Mouse (Mus musculus): ENCODE measurements around the gene Eif1. TPM values are rescaled to one million over a fixed set of nuclear protein-coding genes. Genes with fewer than 3 reads are reported as not detected.
"Not testable (repeated sequence)": the region's sequence is repeated elsewhere in the genome, so short reads cannot be mapped to it uniquely, and the experiment has no call there.

Eif1 gene
- total and polyA plus RNA-seq, 2 experiments = 86.6 to 145 TPM

GRCm38 (mm10) chr11:100301292-100301691 lies 18.4 kb upstream of the Eif1 start:
- Histone ChIP-seq H3K9ac (ENCODE audit: low read depth, low read length) (no peak overlapping the region), H3K4me1 (ENCODE audit: control insufficient read depth, insufficient read depth, low read length) (no peaks in the 10 kb centered on the region), H3K36me3 (ENCODE audit: control insufficient read depth, insufficient read depth, low read length) (no peaks in the 10 kb centered on the region), H3K27me3 (ENCODE audit: control insufficient read depth, insufficient read depth, low read length) (no peaks in the 10 kb centered on the region), H3K79me2 (ENCODE audit: control insufficient read depth, insufficient read depth, low read length) (no peaks in the 10 kb centered on the region), H3K4me3 (ENCODE audit: insufficient read depth, low read depth, low read length) (no peak overlapping the region), H3K27ac (replicated peaks; ENCODE audit: insufficient read depth, low read depth, low read length) (no peak overlapping the region)
- 52% methylated on average over 5 of the region's 5 CpGs for WGBS
- DNase-seq (ENCODE audit: extremely low read depth, low read depth, low spot score) = no peak
- no peak for TF ChIP-seq POLR2A (IDR thresholded peaks at IDR 0.05; ENCODE audit: extremely low read depth, insufficient read depth, low read length)
- TF ChIP-seq CTCF (IDR thresholded peaks at IDR 0.05; ENCODE audit: low read depth, low read length) = no peak

- no peak overlapping the region for H3K9ac ChIP-seq (ENCODE audit: low read depth, low read length)
- H3K36me3 ChIP-seq (ENCODE audit: control insufficient read depth, insufficient read depth, low read length) = no peaks in the 10 kb centered on the region
- TF ChIP-seq POLR2A (IDR thresholded peaks at IDR 0.05; ENCODE audit: extremely low read depth, insufficient read depth, low read length) (no peak), CTCF (IDR thresholded peaks at IDR 0.05; ENCODE audit: low read depth, low read length) (no peak)
- no peak overlapping the region for H3K27ac ChIP-seq (replicated peaks; ENCODE audit: insufficient read depth, low read depth, low read length)
- H3K4me1 ChIP-seq (ENCODE audit: control insufficient read depth, insufficient read depth, low read length) = peaks cover 3% of the 10 kb centered on the region
- WGBS = 90% methylated on average over 5 of the region's 5 CpGs
- no peaks in the 10 kb centered on the region for H3K27me3 ChIP-seq (ENCODE audit: control insufficient read depth, insufficient read depth, low read length)
- no peak for DNase-seq (ENCODE audit: extremely low read depth, low read depth, low spot score)
- no peaks in the 10 kb centered on the region for H3K79me2 ChIP-seq (ENCODE audit: control insufficient read depth, insufficient read depth, low read length)
- H3K4me3 ChIP-seq (ENCODE audit: insufficient read depth, low read depth, low read length) = no peak overlapping the region
Observed at GRCm38 (mm10) chr11:100307900-100308299, 11.8 kb upstream of the Eif1 start.

- DNase-seq (ENCODE audit: extremely low read depth, low read depth, low spot score); H3K9ac ChIP-seq (ENCODE audit: low read depth, low read length); H3K27me3 ChIP-seq (ENCODE audit: control insufficient read depth, insufficient read depth, low read length); H3K36me3 ChIP-seq (ENCODE audit: control insufficient read depth, insufficient read depth, low read length); H3K4me3 ChIP-seq (ENCODE audit: insufficient read depth, low read depth, low read length); H3K27ac ChIP-seq (replicated peaks; ENCODE audit: insufficient read depth, low read depth, low read length); H3K4me1 ChIP-seq (ENCODE audit: control insufficient read depth, insufficient read depth, low read length); H3K79me2 ChIP-seq (ENCODE audit: control insufficient read depth, insufficient read depth, low read length): not testable (repeated sequence)
- 92% methylated on average over 5 of the region's 6 CpGs for WGBS
Observed at GRCm38 (mm10) chr11:100308672-100309071, 11.0 kb upstream of the Eif1 start.

GRCm38 (mm10) chr11:100311656-100312055 lies 8.0 kb upstream of the Eif1 start:
- Histone ChIP-seq H3K4me3 (ENCODE audit: insufficient read depth, low read depth, low read length) (no peak overlapping the region), H3K4me1 (ENCODE audit: control insufficient read depth, insufficient read depth, low read length) (peaks cover 26% of the 10 kb centered on the region), H3K36me3 (ENCODE audit: control insufficient read depth, insufficient read depth, low read length) (no peaks in the 10 kb centered on the region), H3K27ac (replicated peaks; ENCODE audit: insufficient read depth, low read depth, low read length) (no peak overlapping the region), H3K79me2 (ENCODE audit: control insufficient read depth, insufficient read depth, low read length) (no peaks in the 10 kb centered on the region), H3K9ac (ENCODE audit: low read depth, low read length) (no peak overlapping the region), H3K27me3 (ENCODE audit: control insufficient read depth, insufficient read depth, low read length) (no peaks in the 10 kb centered on the region)
- 70% methylated on average over 1 of the region's 1 CpGs for WGBS
- DNase-seq (ENCODE audit: extremely low read depth, low read depth, low spot score) = no peak
- TF ChIP-seq CTCF (IDR thresholded peaks at IDR 0.05; ENCODE audit: low read depth, low read length) = no peak
- TF ChIP-seq POLR2A (IDR thresholded peaks at IDR 0.05; ENCODE audit: extremely low read depth, insufficient read depth, low read length) = no peak

GRCm38 (mm10) chr11:100312096-100312679 lies 7.5 kb upstream of the Eif1 start:
- no peak overlapping the region for H3K9ac ChIP-seq (ENCODE audit: low read depth, low read length)
- no peaks in the 10 kb centered on the region for H3K27me3 ChIP-seq (ENCODE audit: control insufficient read depth, insufficient read depth, low read length)
- 46% methylated on average over 5 of the region's 5 CpGs for WGBS
- TF ChIP-seq CTCF (IDR thresholded peaks at IDR 0.05; ENCODE audit: low read depth, low read length) = no peak
- no peak for TF ChIP-seq POLR2A (IDR thresholded peaks at IDR 0.05; ENCODE audit: extremely low read depth, insufficient read depth, low read length)
- peak; percentile 74 for DNase-seq (ENCODE audit: extremely low read depth, low read depth, low spot score)
- H3K27ac ChIP-seq (replicated peaks; ENCODE audit: insufficient read depth, low read depth, low read length) = no peak overlapping the region
- H3K79me2 ChIP-seq (ENCODE audit: control insufficient read depth, insufficient read depth, low read length) = no peaks in the 10 kb centered on the region
- H3K4me3 ChIP-seq (ENCODE audit: insufficient read depth, low read depth, low read length) = no peak overlapping the region
- peaks cover 26% of the 10 kb centered on the region for H3K4me1 ChIP-seq (ENCODE audit: control insufficient read depth, insufficient read depth, low read length)
- no peaks in the 10 kb centered on the region for H3K36me3 ChIP-seq (ENCODE audit: control insufficient read depth, insufficient read depth, low read length)

GRCm38 (mm10) chr11:100313424-100313823 lies 6.3 kb upstream of the Eif1 start:
- Histone ChIP-seq H3K27ac (replicated peaks; ENCODE audit: insufficient read depth, low read depth, low read length) (peak overlapping the region; percentile 86), H3K9ac (ENCODE audit: low read depth, low read length) (no peak overlapping the region), H3K36me3 (ENCODE audit: control insufficient read depth, insufficient read depth, low read length) (no peaks in the 10 kb centered on the region), H3K79me2 (ENCODE audit: control insufficient read depth, insufficient read depth, low read length) (no peaks in the 10 kb centered on the region), H3K4me3 (ENCODE audit: insufficient read depth, low read depth, low read length) (no peak overlapping the region), H3K27me3 (ENCODE audit: control insufficient read depth, insufficient read depth, low read length) (no peaks in the 10 kb centered on the region), H3K4me1 (ENCODE audit: control insufficient read depth, insufficient read depth, low read length) (peaks cover 31% of the 10 kb centered on the region)
- 58% methylated on average over 6 of the region's 6 CpGs for WGBS
- TF ChIP-seq POLR2A (IDR thresholded peaks at IDR 0.05; ENCODE audit: extremely low read depth, insufficient read depth, low read length) = no peak
- no peak for TF ChIP-seq CTCF (IDR thresholded peaks at IDR 0.05; ENCODE audit: low read depth, low read length)
- peak; percentile 86 for DNase-seq (ENCODE audit: extremely low read depth, low read depth, low spot score)
